Mouse (Mus musculus): ENCODE measurements at regions not wholly inside any gene's neighbourhood (a gene's known extent, or its start where the extent isn't known, plus 50 kb on each side); places are given as distances from the start of the nearest gene placed in this dataset.

GRCm38 (mm10) chr7:125393228-125393627 lies 51.2 kb upstream of the Kdm8 start:
- no peaks in the 10 kb centered on the region for H3K36me3 ChIP-seq (ENCODE audit: control insufficient read depth, insufficient read depth)
- TF ChIP-seq MYOD1 (IDR thresholded peaks at IDR 0.05; ENCODE audit: control insufficient read depth, insufficient read length, low read depth), result no peak
- TF ChIP-seq MYOG (IDR thresholded peaks at IDR 0.05; ENCODE audit: control insufficient read depth, extremely low read depth, insufficient read length), result no peak
- no peak for TF ChIP-seq CTCF (IDR thresholded peaks at IDR 0.05; ENCODE audit: control insufficient read depth, insufficient read depth, insufficient read length)
- no peak for TF ChIP-seq USF1 (IDR thresholded peaks at IDR 0.05; ENCODE audit: low read depth)
- TF ChIP-seq CEBPB (IDR thresholded peaks at IDR 0.05; ENCODE audit: low read depth), result no peak
- TF ChIP-seq FOSL1 (IDR thresholded peaks at IDR 0.05; ENCODE audit: insufficient read depth, low read length, poor library complexity, severe bottlenecking), result no peak
- no peak for TF ChIP-seq MAX (IDR thresholded peaks at IDR 0.05)
- H3ac ChIP-seq (ENCODE audit: control insufficient read depth, insufficient read length, low read depth), result peak overlapping the region; percentile 34
- H3K4me3 ChIP-seq (ENCODE audit: insufficient read depth, poor library complexity, severe bottlenecking), result no peak overlapping the region
- H3K79me2 ChIP-seq (ENCODE audit: control insufficient read depth, insufficient read depth), result no peaks in the 10 kb centered on the region
- H3K79me3 ChIP-seq (ENCODE audit: low read depth), result no peaks in the 10 kb centered on the region
- peaks cover 8% of the 10 kb centered on the region for H3K27me3 ChIP-seq (ENCODE audit: control insufficient read depth, insufficient read depth, insufficient read length)

- no peaks in the 10 kb centered on the region for H3K79me2 ChIP-seq (ENCODE audit: control insufficient read depth, insufficient read depth)
- H3ac ChIP-seq (ENCODE audit: control insufficient read depth, insufficient read length, low read depth), result no peak overlapping the region
- H3K27me3 ChIP-seq (ENCODE audit: control insufficient read depth, insufficient read depth, insufficient read length), result peaks cover 6% of the 10 kb centered on the region
- no peaks in the 10 kb centered on the region for H3K79me3 ChIP-seq (ENCODE audit: low read depth)
- TF ChIP-seq CTCF (IDR thresholded peaks at IDR 0.05; ENCODE audit: control insufficient read depth, insufficient read depth, insufficient read length), result peak; percentile 97
- TF ChIP-seq MAX (IDR thresholded peaks at IDR 0.05), result peak; percentile 62
- no peak for TF ChIP-seq FOSL1 (IDR thresholded peaks at IDR 0.05; ENCODE audit: insufficient read depth, low read length, poor library complexity, severe bottlenecking)
- H3K36me3 ChIP-seq (ENCODE audit: control insufficient read depth, insufficient read depth), result no peaks in the 10 kb centered on the region
- H3K4me3 ChIP-seq (ENCODE audit: insufficient read depth, poor library complexity, severe bottlenecking), result no peak overlapping the region
Observed at GRCm38 (mm10) chr7:125393654-125394346, 50.7 kb upstream of the Kdm8 start.

All from C2C12 (cell line).